Mouse (Mus musculus) heart, adult 9 months (tissue): Measurements from ENCODE around the gene Grm5.

Experiments
- DNase-seq, 2 experiments: peaks; one replicate each; pipeline ENCODE4 v3.0.0; 2022; ENCODE audit warnings: low spot score in 2 of 2

The Grm5 gene

GRCm38 (mm10) chr7:87846082-87846481 lies 262.1 kb downstream of the Grm5 start:
- DNase-seq = no peak

GRCm38 (mm10) chr7:87925956-87926355 lies 342.0 kb downstream of the Grm5 start:
- peak in 1 of 2 experiments; percentile 8 for DNase-seq

GRCm38 (mm10) chr7:87937415-87937814 lies 353.4 kb downstream of the Grm5 start:
- no peak for DNase-seq

- peak in 1 of 2 experiments; percentile 11 for DNase-seq
Measured at GRCm38 (mm10) chr7:87938265-87938664, 354.3 kb downstream of the Grm5 start.

- no peak for DNase-seq
Measured at GRCm38 (mm10) chr7:87950205-87950604, 366.2 kb downstream of the Grm5 start.

- DNase-seq = no peak
Measured at GRCm38 (mm10) chr7:87973216-87973615, 389.2 kb downstream of the Grm5 start.

GRCm38 (mm10) chr7:87975041-87975440 lies 391.1 kb downstream of the Grm5 start:
- DNase-seq = no peak

GRCm38 (mm10) chr7:87983494-87983893 lies 399.5 kb downstream of the Grm5 start:
- no peak for DNase-seq

- DNase-seq = no peak
Measured at GRCm38 (mm10) chr7:88014451-88014850, 430.5 kb downstream of the Grm5 start.

- DNase-seq = no peak
Measured at GRCm38 (mm10) chr7:88027411-88028132, 443.6 kb downstream of the Grm5 start.

GRCm38 (mm10) chr7:88047366-88047765 lies 463.4 kb downstream of the Grm5 start:
- DNase-seq = no peak

- no peak for DNase-seq
Measured at GRCm38 (mm10) chr7:88054224-88054938, 470.4 kb downstream of the Grm5 start.

- DNase-seq = no peak
Measured at GRCm38 (mm10) chr7:88056438-88056837, 472.5 kb downstream of the Grm5 start.

GRCm38 (mm10) chr7:88091115-88091514 lies 507.1 kb downstream of the Grm5 start:
- DNase-seq = no peak

GRCm38 (mm10) chr7:88096536-88097107 lies 512.7 kb downstream of the Grm5 start:
- DNase-seq = no peak

GRCm38 (mm10) chr7:88097715-88098114 lies 513.7 kb downstream of the Grm5 start:
- peak; percentile 23 to 37 for DNase-seq

- no peak for DNase-seq
Measured at GRCm38 (mm10) chr7:88116724-88117409, 532.9 kb downstream of the Grm5 start.

GRCm38 (mm10) chr7:88128080-88128848 lies 544.3 kb downstream of the Grm5 start:
- peak in 1 of 2 experiments; percentile 16 for DNase-seq

GRCm38 (mm10) chr7:88129536-88130487 lies 545.8 kb downstream of the Grm5 start:
- no peak for DNase-seq

GRCm38 (mm10) chr7:88130488-88130849 lies 546.5 kb downstream of the Grm5 start:
- DNase-seq = no peak
